Mouse (Mus musculus) urinary bladder, postnatal 10 days (tissue): ENCODE data around the gene Rmdn2.

Source experiments
- DNase-seq: peaks from one replicate; pipeline ENCODE4 v3.0.0; 2022; ENCODE audit warnings: low spot score

The Rmdn2 gene

DNA sequence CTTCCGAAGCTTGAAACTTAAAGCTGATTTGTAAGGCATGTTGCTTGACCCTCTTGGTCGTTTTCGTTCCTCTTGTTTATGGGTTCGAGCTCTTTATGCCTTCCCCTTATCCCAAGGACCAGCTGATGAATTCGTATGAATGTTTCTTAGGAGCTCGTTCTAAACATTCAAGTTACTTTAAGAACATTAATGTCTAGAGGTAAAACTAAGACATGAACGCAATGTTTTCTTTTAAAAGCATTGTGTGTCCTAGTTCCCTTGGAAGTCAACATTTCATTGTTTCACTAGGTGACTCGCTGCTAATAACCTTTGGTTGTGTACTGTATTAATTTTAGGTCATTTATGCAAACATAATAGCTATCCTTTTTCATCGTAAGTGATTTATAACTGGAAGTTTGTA lies 4.2 kb downstream of the Rmdn2 start:
- DNase-seq: no peak

DNA sequence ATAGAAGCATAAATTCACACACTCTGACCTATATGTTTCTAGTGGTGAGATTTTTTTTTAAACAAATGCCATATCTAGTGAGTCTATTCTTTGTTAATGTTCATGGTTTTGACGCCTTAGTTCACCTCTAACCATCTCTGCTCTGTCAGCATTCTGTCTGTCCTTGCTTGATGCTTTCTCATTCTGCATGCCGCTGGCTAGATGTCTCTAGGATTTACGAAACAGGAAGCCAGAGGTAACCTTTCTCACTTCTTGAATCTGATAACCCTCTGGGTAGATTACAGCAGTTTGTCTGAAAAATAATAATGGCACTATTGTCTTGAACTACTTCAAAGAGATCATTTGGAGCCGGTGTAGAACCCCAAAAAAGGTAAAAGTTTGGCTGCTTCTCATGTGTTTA lies 5.0 kb downstream of the Rmdn2 start:
- DNase-seq: no peak

DNA sequence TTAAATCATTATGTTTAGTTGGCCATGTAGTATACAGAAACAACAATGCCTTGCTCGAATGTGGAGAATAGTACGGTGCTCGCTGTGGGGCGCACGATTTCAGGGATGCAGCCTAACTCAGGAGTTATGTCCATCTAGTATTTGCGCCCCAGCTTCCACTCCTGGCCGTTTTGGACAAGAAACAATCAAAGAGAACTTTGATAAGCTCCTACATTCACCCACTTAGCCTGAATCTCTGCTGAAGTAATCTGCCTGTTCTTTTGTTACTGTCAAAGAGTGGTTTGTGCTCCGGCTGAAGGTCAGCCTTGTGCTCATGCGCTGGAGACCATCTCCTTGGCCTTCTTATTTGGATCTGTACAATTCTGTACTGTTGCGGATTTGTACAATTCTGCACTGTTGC lies 6.8 kb downstream of the Rmdn2 start:
- DNase-seq: no peak

DNA sequence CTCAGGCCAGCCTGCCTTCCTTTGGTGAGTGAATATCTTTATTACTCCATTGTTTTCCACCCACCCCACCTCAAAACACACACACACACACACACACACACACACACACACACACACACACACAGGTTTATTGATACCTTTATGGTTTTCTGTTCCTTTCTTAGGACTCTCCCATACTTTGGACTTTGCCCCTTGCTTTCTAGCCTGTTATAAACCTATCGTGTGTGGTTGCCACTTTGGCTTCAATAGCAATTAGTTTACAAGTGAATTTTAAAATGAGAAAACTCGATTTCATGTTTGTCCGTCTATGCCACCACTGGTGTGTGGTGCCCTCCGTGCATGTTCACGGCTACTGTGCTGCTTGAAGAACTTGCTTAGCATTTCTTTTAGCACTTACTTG lies 7.3 kb downstream of the Rmdn2 start:
- no peak for DNase-seq

DNA sequence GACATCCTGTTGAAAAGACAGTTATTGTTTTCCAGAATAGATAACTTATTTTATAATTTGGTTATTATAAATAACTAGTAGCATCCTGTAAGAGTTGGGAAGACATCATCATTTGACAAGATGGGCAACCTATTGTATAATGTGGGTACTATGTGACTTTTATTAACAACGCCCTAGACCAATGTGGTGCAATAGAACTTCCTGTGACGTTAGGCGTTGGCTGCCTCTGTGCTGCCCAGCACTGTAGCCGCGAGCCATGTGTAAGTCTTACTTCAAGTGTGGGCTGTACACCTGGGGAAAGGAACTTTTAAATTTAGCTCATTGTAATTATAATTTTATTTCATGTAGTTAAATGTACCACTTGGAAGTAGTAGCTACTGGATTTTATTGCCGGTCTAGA lies 10.4 kb downstream of the Rmdn2 start:
- DNase-seq: no peak

DNA sequence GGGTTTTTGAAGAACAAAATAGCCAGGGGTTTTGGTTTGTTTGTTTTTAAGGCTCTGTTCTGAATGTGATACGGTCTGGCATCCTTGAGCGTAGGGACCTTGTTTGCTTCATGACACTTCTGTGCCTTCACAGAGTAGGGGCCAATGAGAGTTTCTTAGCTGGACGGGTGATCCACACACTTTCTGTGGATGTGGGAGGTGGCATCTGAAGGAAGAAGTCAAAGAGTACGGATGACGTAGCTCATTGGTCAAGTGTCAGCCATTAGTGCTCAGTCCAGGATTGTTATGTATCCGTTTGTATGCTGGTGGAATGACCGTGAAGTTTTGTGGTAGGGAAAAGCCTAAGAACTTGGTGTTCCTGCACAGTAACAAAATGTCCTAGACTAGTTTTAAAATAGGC lies 10.9 kb downstream of the Rmdn2 start:
- no peak for DNase-seq

DNA sequence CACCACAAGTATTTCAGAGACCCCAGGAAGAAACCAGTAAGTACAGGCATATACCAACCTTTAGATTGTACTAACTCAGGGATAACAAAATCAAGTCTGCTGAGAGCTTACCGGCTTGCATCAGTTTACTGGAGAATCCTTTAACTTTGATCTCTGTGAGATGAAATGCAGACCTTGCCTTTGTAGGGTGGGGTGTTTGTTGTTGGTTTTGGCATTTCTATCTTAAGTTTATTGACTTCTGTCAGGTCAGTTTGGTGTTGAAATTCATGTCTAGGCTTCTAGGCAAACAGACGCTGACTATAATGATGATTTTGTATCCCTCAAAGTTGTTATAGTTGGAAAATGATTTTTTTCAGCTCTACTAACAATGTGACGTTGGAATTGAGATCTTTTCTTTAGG lies 12.2 kb downstream of the Rmdn2 start:
- DNase-seq: no peak

DNA sequence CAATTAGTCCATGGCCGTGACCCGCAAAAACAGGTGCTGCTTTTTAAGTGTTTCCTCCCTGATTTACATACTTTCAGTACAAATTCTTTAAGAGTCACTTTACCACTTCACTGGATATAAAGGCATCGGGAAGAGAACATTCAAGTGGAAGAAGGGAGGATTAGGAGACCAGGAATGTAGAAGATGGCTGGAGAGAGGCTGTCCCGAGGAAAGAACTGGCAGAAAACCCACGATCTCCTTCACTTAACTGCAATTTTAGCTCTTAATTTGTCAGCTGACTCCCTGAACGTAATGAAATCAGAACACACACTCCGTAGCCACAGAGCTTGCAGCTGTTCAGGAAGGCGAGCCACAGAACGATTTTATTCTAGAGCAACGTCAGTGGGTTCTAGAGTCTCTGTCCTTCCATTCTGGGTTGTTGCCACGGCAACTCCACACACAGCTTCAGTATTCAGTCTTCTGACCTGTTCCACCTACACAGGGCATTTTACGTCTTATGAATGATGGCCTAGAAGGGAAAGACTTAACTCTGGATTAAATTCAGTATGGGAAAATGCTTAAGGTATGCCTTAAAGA lies 14.7 kb downstream of the Rmdn2 start:
- no peak for DNase-seq

DNA sequence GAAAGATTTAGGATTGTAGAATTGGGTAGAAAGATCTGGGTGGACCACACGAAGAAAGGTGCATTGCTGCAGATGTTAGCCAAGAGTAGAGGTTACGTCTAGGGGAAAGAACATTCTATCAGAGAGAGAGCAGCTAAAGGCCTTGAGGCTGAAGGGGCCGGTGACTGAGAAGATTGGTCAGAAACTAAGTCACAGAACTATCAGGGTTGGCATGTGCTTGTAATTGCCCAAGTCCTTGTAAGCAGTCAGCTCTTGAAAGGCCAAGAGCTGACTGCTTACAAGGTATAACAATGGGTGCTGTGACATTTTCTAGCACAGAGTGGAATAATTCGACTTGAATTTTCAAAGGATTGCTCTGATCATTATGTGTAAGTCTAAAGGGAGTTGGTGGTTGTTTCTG lies 38.2 kb downstream of the Rmdn2 start:
- DNase-seq: no peak

DNA sequence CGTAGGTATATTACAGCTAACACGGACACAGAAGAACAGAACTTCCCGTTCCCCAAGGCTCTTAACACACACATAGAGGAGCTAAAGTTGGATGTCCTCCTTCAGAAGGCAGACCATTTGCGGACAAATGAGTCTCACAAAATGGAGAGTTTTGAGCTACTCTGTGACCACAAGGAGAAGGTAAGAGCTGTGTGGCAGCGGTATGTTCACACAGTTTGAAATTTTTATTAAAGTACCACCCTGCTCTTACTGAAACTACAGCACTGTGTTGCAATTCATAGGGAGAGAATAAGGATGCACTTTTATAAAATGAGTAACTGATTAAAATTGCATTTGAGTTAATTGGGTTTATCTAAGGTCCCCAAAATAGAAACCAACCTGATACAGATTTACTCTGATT lies 38.6 kb downstream of the Rmdn2 start:
- no peak for DNase-seq

DNA sequence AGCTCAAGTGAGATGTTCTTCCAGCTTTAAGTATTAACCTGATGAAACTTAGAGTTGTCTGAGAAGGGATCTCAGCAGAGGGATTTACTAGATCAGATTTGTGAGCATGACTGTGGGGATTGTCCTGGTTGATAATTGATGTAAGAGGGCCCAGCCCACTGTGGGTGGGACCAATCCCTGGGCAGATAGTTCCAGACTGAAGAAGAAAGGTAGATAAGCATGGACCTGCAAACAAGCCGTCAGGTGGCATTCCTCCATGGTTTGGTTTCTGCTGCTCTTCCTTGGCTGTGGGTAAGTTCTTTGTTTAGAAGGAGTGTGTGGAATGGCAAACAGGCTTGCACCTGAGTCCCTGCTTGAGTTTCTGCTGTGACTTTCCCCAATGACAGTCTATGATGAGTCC lies 41.5 kb downstream of the Rmdn2 start:
- no peak for DNase-seq

DNA sequence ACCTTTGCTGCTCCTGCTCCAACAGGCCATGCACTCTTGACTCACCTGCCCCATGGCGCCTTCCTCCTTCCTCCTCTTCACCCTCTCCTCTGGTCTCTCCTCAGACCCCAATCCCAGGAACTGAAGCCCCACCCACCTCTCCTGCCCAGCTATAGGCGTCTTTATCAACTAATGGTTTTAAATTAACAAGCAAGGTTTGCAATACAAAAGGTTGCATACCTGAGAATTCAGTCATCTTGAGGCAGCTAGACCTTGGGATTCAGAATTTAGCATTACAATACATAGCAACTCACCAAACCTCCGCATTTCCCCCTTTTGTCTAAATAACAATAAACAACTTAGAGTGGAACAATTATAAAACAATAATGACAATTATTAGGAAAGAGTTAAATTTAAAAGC lies 42.5 kb downstream of the Rmdn2 start:
- DNase-seq: no peak

DNA sequence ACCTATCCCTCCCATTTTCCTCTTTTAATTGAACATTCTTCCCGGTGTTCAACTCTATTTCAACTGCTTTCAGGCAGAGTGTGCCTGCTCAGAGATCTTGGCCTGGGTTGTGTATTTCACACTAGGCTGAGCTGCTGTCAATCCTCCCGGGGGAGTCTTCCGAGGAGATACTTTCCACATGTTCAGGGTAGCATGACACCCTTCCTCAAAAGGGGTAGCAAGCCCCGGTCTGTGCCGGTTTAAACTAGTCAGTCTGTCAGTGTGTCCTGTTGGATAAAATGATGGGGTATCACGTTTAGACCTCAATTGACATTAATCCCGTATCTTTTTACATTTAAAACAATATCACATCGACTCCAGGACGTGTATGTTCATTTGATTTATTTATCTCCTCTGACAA lies 46.1 kb downstream of the Rmdn2 start:
- DNase-seq: no peak

DNA sequence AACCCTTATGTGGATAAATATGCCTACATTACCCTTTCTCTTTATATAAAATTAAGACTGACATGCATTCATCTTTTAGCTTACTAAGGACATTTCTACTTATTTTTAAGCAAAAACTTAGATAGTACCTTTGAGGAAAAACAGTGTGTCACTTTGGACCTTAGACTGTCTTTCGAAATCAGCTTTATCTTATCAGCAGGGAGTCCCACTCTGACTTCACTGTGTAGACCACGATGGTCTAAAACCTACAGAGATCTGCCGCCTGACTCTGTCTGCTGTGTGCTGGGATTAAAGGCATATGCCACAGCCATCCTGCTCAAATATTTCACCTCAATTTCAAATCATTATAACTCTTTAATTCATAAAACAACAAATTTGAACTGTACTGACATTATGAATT lies 46.8 kb downstream of the Rmdn2 start:
- no peak for DNase-seq

DNA sequence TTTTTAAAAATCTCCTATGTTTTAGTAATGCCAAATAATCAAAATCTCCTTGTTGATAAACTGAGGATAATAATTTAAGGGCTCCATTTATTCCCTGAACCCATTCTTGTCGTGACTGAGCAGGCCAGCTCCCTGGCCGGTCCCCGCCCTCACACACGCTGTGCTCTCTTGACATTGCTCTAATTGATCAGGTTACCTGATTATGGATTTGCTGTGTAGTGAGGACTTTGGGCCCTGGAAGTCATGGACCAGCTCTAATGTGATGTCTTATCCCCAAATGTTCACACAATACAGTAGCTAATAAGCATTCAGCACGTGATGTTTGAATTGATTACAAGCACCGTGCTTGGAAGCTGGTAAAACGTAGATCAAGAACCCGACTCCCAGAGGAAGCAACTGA lies 47.2 kb downstream of the Rmdn2 start:
- no peak for DNase-seq

DNA sequence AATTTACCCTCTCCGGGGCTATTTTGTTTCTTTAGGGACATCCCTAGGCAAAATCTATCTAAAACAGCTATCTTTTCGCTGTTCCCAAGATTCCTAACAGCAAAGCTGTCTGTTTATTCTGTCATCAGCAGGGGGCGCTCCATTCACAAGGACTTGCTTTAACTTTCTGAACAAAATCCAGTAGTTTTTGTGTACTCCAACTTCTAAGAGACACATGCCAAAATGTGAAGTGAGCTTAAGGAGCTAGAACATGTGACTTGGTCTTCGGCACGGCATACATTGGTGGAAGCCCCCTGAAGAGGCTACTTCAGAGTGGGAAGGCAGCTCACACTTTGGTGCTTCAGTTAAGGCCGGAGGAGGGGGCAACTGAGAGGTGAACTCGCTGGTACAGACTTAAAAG lies 49.7 kb downstream of the Rmdn2 start:
- DNase-seq: peak; percentile 26

DNA sequence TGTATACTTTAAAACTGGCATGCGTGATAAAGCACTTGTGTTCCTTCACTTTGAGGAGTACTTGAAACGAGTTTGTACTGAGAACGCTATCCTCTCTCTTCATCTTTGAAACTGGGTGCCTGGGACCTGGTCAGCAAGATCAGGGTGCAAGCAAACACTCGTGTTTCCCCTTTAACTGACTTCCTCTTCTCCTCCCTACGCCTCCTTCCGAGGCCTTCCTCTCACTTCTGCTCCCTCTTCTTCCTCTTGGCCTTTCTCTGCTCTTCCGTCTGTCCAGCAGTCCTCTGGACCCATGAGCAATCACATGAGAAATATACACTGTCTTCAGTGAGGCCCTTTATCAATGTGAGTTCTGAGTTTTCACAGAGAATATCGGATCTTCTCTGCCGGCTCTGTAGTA lies 50.2 kb downstream of the Rmdn2 start:
- no peak for DNase-seq

DNA sequence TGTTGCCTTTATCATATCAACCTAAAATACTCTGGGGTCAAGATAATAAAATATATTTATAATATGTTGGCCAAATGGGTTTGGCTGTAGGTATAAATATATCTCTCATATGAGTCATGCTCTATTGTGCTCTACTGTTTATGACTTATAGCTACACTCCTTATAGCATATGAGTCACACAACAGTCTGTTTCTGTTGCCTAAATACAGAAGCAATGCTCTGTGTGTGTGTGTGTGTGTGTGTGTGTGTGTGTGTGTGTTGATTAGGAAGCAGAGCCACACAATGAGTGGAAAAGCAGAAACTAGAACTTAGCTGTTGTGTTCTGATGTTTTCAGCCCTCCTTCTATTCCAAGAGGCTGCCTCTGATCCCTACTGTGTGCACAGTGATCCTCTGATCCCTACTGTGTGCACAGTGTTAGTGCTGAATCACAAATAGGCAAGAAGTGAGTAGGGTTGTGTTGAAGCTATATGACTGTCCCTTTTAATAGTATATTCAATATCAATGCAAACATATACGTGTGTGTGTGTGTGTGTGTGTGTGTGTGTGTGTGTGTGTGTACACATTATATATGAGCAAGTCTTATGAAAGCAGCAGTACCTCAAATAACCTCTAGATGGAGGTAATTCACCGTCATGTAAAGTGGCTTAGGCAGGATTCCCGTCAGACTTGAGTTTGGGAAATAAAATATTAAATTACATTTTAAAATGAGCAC lies 51.9 kb downstream of the Rmdn2 start:
- DNase-seq: no peak

DNA sequence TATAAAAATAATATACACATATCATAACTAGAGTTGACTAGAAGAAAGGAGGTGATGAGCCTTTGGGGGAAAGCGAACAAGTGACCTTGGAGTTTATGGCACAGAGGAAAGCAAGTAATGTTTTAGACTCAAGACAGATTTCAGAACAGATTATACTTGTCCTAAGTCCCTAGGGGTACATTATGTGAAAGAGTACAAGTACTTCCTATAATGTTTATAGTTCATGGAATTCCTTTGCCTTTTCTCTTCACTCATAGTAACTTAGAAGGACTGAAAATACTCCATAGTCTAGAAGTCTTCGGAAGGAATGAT lies 52.4 kb downstream of the Rmdn2 start:
- no peak for DNase-seq

DNA sequence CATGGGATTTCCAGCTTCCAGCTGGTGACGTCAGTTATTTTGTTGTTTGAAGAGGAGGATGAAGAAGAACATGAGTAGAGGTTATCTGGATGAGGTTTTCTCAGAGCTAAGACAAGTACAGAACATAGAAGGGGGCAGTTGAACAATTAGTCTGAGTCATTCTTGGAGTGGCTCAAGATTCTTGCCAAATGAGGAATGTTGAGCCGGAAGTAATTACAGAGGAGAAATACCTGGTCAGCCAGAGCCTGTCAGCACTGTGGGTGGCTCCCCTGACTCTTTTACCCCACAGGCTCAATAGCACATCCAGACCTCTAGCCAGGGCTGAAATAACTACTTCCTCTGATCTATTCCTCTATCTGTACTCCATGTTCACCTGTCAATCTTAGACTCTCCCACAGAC lies 59.2 kb downstream of the Rmdn2 start:
- no peak for DNase-seq

DNA sequence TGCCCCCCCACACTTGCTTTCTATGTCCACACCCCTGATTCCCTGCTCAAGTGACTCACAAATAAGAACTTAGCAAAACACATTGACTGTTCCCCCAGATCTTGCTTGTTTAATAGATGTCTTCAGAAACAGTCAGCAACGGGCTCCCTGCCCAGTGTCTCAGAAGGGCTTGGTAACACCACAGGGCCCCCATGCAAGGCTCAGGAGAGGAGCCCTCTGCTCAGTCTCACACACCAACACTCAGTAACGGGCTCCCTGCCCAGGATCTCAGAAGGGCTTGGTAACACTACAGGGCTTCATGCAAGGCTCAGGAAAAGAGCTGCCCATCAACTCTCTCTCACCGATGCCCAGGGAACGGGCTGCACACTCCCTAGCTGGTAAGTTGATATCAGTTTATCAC lies 83.4 kb downstream of the Rmdn2 start:
- no peak for DNase-seq

DNA sequence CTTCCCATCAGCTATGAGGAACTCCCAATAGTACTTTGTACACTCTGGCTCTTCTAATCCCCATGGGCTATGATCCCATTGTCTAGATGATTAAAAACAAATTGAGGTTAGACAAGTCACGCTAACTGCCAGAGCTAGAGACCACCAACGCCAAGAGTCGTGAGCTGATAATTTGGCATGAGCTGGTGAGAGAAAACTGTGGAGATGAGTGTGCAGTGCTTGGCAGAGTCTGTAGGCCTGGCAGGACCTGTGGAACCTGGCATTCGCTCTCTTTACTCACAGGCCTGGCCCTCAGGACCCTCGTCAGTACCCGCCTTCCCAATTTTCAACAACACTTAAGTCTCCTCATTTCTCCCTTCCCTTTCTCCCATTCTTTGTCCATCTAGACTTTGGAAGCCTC lies 83.9 kb downstream of the Rmdn2 start:
- DNase-seq: no peak

DNA sequence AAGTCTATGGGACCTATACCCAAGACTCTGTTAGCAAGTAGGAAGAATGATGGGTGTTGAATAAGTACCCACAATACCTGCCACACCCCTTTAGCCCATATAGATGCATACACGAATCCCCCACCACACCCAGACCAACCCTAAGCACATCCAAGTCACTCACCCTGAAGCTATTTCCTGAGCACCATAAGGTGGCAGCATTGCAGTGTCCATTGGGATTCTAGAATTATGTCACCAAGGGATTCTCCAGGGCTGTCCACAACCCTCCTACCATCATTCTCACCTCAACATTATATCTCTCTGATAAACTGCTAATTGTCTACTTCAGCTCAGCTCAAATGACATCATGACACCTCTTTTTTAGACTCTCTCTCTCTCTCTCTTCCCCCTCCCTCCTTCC lies 87.5 kb downstream of the Rmdn2 start:
- no peak for DNase-seq

DNA sequence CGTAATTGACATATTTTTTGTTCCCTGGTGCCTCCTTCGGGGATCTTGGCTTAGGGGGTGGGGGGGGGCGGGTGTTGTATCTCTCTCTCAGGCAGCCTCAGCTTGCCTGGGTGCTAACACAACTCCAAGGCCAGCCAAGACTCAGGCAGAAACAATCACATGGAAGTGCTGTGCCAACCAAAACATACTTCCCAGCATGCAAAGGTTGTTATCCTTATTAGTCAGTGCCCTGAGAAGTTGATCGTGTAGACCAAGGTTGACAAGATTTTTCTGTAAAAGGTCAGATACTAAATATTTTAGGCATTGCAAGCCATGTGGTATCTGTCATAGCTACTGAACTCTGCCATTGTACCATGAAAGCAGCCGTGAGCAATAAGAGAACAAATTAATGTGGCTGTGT lies 89.2 kb downstream of the Rmdn2 start:
- DNase-seq: no peak
